Mouse (Mus musculus): ENCODE data around the gene Glycam1.

The Glycam1 gene

GRCm38 (mm10) chr15:103519386-103520378, 45.2 kb downstream of the Glycam1 start:
- DNase-seq (ENCODE audit: low read depth, low spot score) = peak; percentile 96

GRCm38 (mm10) chr15:103518600-103519385, 46.1 kb downstream of the Glycam1 start:
- peak; percentile 63 for DNase-seq (ENCODE audit: low read depth, low spot score)

GRCm38 (mm10) chr15:103514914-103515313, 50.0 kb downstream of the Glycam1 start:
- peak; percentile 44 for DNase-seq (ENCODE audit: low read depth, low spot score)

- DNase-seq (ENCODE audit: low read depth, low spot score) = peak; percentile 94
These were observed 50.8 kb downstream of the Glycam1 start for GRCm38 (mm10) chr15:103514119-103514518.

- DNase-seq (ENCODE audit: low read depth, low spot score) = no peak
These were observed 51.3 kb downstream of the Glycam1 start for GRCm38 (mm10) chr15:103513621-103514031.

All from R1 (cell line).